Mouse (Mus musculus): ENCODE measurements around the gene Gm20388.

Gm20388 gene

GRCm38 (mm10) chr8:122282501-122283355 lies 2372.1 kb downstream of the Gm20388 start:
- DNase-seq (ENCODE audit: low spot score) = peak; percentile 59

- DNase-seq (ENCODE audit: low spot score) = peak; percentile 53
Measured at GRCm38 (mm10) chr8:122283356-122284202, 2372.9 kb downstream of the Gm20388 start.

GRCm38 (mm10) chr8:122284203-122284658 lies 2373.6 kb downstream of the Gm20388 start:
- no peak for DNase-seq (ENCODE audit: low spot score)

GRCm38 (mm10) chr8:122284659-122285261 lies 2374.1 kb downstream of the Gm20388 start:
- DNase-seq (ENCODE audit: low spot score) = no peak

- DNase-seq (ENCODE audit: low spot score) = no peak
Measured at GRCm38 (mm10) chr8:122285727-122286126, 2375.1 kb downstream of the Gm20388 start.

- DNase-seq (ENCODE audit: low spot score) = no peak
Measured at GRCm38 (mm10) chr8:122286899-122287298, 2376.3 kb downstream of the Gm20388 start.

- no peak for DNase-seq (ENCODE audit: low spot score)
Measured at GRCm38 (mm10) chr8:122287742-122288141, 2377.1 kb downstream of the Gm20388 start.

GRCm38 (mm10) chr8:122288344-122288743 lies 2377.7 kb downstream of the Gm20388 start:
- no peak for DNase-seq (ENCODE audit: low spot score)

GRCm38 (mm10) chr8:122291075-122291474 lies 2380.4 kb downstream of the Gm20388 start:
- DNase-seq (ENCODE audit: low spot score) = no peak

GRCm38 (mm10) chr8:122291549-122291948 lies 2380.9 kb downstream of the Gm20388 start:
- no peak for DNase-seq (ENCODE audit: low spot score)

- DNase-seq (ENCODE audit: low spot score) = no peak
Measured at GRCm38 (mm10) chr8:122293484-122293883, 2382.8 kb downstream of the Gm20388 start.

- peak; percentile 42 for DNase-seq (ENCODE audit: low spot score)
Measured at GRCm38 (mm10) chr8:122294273-122294683, 2383.6 kb downstream of the Gm20388 start.

GRCm38 (mm10) chr8:122295389-122295788 lies 2384.7 kb downstream of the Gm20388 start:
- DNase-seq (ENCODE audit: low spot score) = no peak

GRCm38 (mm10) chr8:122296173-122297001 lies 2385.7 kb downstream of the Gm20388 start:
- DNase-seq (ENCODE audit: low spot score) = no peak

- no peak for DNase-seq (ENCODE audit: low spot score)
Measured at GRCm38 (mm10) chr8:122299581-122300254, 2389.1 kb downstream of the Gm20388 start.

GRCm38 (mm10) chr8:122301081-122301480 lies 2390.4 kb downstream of the Gm20388 start:
- DNase-seq (ENCODE audit: low spot score) = no peak

GRCm38 (mm10) chr8:122301866-122302265 lies 2391.2 kb downstream of the Gm20388 start:
- no peak for DNase-seq (ENCODE audit: low spot score)

- no peak for DNase-seq (ENCODE audit: low spot score)
Measured at GRCm38 (mm10) chr8:122303451-122303850, 2392.8 kb downstream of the Gm20388 start.

- no peak for DNase-seq (ENCODE audit: low spot score)
Measured at GRCm38 (mm10) chr8:122304058-122304457, 2393.4 kb downstream of the Gm20388 start.

GRCm38 (mm10) chr8:122306660-122307399 lies 2396.2 kb downstream of the Gm20388 start:
- no peak for DNase-seq (ENCODE audit: low spot score)
